Mouse (Mus musculus) liver, postnatal 0 days (tissue): ENCODE data around the gene Slc31a2. TPM values are rescaled to one million over a fixed set of nuclear protein-coding genes. Genes with fewer than 3 reads are reported as not detected.

ENCODE experiments used
- ATAC-seq: fragments of 200-750 bp; cut with Nextera tagmentation; 2 replicates; pipeline ENCODE4 v1.8.0; 2017; ENCODE audit warnings: mild to moderate bottlenecking, moderate library complexity
- DNase-seq: peaks from one replicate; pipeline ENCODE4 v3.0.0-alpha.2; 2016
- H3K27ac ChIP-seq: fragments of 300-500 bp; sonication (generic); 2 replicates; pipeline ENCODE4 v1.5.1; 2014; ENCODE audit warnings: antibody characterized with exemption, moderate library complexity, mild to moderate bottlenecking, low read depth
- H3K27me3 ChIP-seq: fragments of 300-500 bp; sonication (generic); 2 replicates; pipeline ENCODE4 v1.6.1; 2014; ENCODE audit warnings: low read length, control low read depth, mixed read lengths; ENCODE audit not compliant: insufficient read depth
- H3K36me3 ChIP-seq: fragments of 300-500 bp; sonication (generic); replicated peaks from 2 replicates; pipeline ENCODE4 v1.6.1; 2014; ENCODE audit warnings: mild to moderate bottlenecking, control low read depth, low read length, moderate library complexity, mixed read lengths; ENCODE audit not compliant: insufficient read depth
- H3K4me1 ChIP-seq: fragments of 300-500 bp; sonication (generic); 2 replicates; pipeline ENCODE4 v1.6.1; 2014; ENCODE audit warnings: antibody characterized with exemption, mild to moderate bottlenecking, control low read depth; ENCODE audit not compliant: insufficient read depth
- H3K4me2 ChIP-seq: fragments of 300-500 bp; sonication (generic); 2 replicates; pipeline ENCODE4 v1.6.1; 2014; ENCODE audit warnings: low read depth, mild to moderate bottlenecking, low read length, moderate library complexity, mixed read lengths
- H3K4me3 ChIP-seq: fragments of 300-500 bp; sonication (generic); 2 replicates; pipeline ENCODE4 v1.5.1; 2014; ENCODE audit warnings: low read depth, low read length
- H3K9ac ChIP-seq: fragments of 300-500 bp; sonication (generic); replicated peaks from 2 replicates; pipeline ENCODE4 v1.6.1; 2014; ENCODE audit warnings: mild to moderate bottlenecking, moderate library complexity
- H3K9me3 ChIP-seq: fragments of 300-500 bp; sonication (generic); 2 replicates; pipeline ENCODE4 v1.6.1; 2016; ENCODE audit warnings: mild to moderate bottlenecking, control low read depth, low read length, mixed read lengths
- CTCF ChIP-seq: sonication (generic); IDR thresholded peaks from 2 replicates; pipeline ENCODE4 v1.5.1; 2016; ENCODE audit warnings: antibody characterized with exemption, low read depth
- EP300 ChIP-seq: IDR thresholded peaks from 2 replicates; pipeline ENCODE4 v1.6.1; 2016; ENCODE audit warnings: antibody characterized with exemption, low read depth, mild to moderate bottlenecking
- WGBS: fragments of 180-500 bp; shearing (Covaris S2); extraction: QIAGEN DNeasy Blood & Tissue Kit; methylation state at CpG from one replicate; pipeline ENCODE4 v1.1.7; 2014; ENCODE audit not compliant: insufficient replicate concordance; 5-methylcytosine and 5-hydroxymethylcytosine counted together
- polyA plus RNA-seq: library from polyadenylated mRNA; unstranded; fragments of >200 nt; fragmentation: Nextera tagmentation; extraction: Ambion mirVana; gene quantifications from 2 replicates; pipeline ENCODE4 v1.2.1, GENCODE M21; 2015

Slc31a2 gene
- polyA plus RNA-seq, 1 experiment from 2014 or later = 9.2 TPM

GRCm38 (mm10) chr4:62306301-62306700 lies 43.9 kb downstream of the Slc31a2 start:
- 73% methylated on average over 1 of the region's 1 CpGs for WGBS

GRCm38 (mm10) chr4:62306840-62307239 lies 44.5 kb downstream of the Slc31a2 start:
- Histone ChIP-seq H3K9me3 (no peaks in the 10 kb centered on the region), H3K36me3 (peaks cover 74% of the 10 kb centered on the region), H3K4me1 (no peaks in the 10 kb centered on the region), H3K27ac (no peak overlapping the region), H3K27me3 (no peaks in the 10 kb centered on the region), H3K4me2 (no peak overlapping the region), H3K9ac (no peak overlapping the region), H3K4me3 (no peak overlapping the region)
- TF ChIP-seq EP300 (no peak), CTCF (no peak)
- DNase-seq = no peak
- ATAC-seq = no peak
- 91% methylated on average over 4 of the region's 4 CpGs for WGBS

More at GRCm38 (mm10) chr4:62306301-62306700, 43.9 kb downstream of the Slc31a2 start:
- H3K4me2 ChIP-seq = no peak overlapping the region
- H3K27ac ChIP-seq = no peak overlapping the region
- ATAC-seq = no peak
- no peak for TF ChIP-seq CTCF
- no peak for TF ChIP-seq EP300
- no peak overlapping the region for H3K9ac ChIP-seq
- H3K9me3 ChIP-seq = no peaks in the 10 kb centered on the region
- no peak for DNase-seq
- H3K4me3 ChIP-seq = no peak overlapping the region
- no peaks in the 10 kb centered on the region for H3K27me3 ChIP-seq
- H3K4me1 ChIP-seq = no peaks in the 10 kb centered on the region
- H3K36me3 ChIP-seq = peaks cover 74% of the 10 kb centered on the region

GRCm38 (mm10) chr4:62308406-62308805 lies 46.0 kb downstream of the Slc31a2 start:
- TF ChIP-seq CTCF (no peak), EP300 (no peak)
- Histone ChIP-seq H3K4me2 (no peak overlapping the region), H3K36me3 (peaks cover 72% of the 10 kb centered on the region)

GRCm38 (mm10) chr4:62312821-62313220 lies 50.5 kb downstream of the Slc31a2 start:
- WGBS = 86% methylated on average over 2 of the region's 2 CpGs
- Histone ChIP-seq H3K27ac (no peak overlapping the region), H3K4me3 (no peak overlapping the region), H3K36me3 (peaks cover 57% of the 10 kb centered on the region), H3K9me3 (no peaks in the 10 kb centered on the region), H3K27me3 (no peaks in the 10 kb centered on the region), H3K9ac (no peak overlapping the region), H3K4me2 (no peak overlapping the region), H3K4me1 (no peaks in the 10 kb centered on the region)
- ATAC-seq (no peak), DNase-seq (no peak)
- TF ChIP-seq CTCF = no peak
- no peak for TF ChIP-seq EP300

More at GRCm38 (mm10) chr4:62308406-62308805, 46.0 kb downstream of the Slc31a2 start:
- Histone ChIP-seq H3K9ac (no peak overlapping the region), H3K9me3 (no peaks in the 10 kb centered on the region), H3K4me3 (no peak overlapping the region), H3K4me1 (no peaks in the 10 kb centered on the region), H3K27ac (no peak overlapping the region), H3K27me3 (no peaks in the 10 kb centered on the region)
- no peak for DNase-seq
- ATAC-seq = no peak

- peak overlapping the region; percentile 32; the same call in 1 of the 2 replicates for H3K27ac ChIP-seq
- peaks cover 59% of the 10 kb centered on the region for H3K36me3 ChIP-seq
- ATAC-seq = peak; percentile 38
- no peak for DNase-seq
- no peak overlapping the region for H3K9ac ChIP-seq
- WGBS = 77% methylated on average over 9 of the region's 9 CpGs
- no peaks in the 10 kb centered on the region for H3K4me1 ChIP-seq
- H3K4me2 ChIP-seq = no peak overlapping the region
- no peaks in the 10 kb centered on the region for H3K27me3 ChIP-seq
- no peak overlapping the region for H3K4me3 ChIP-seq
- TF ChIP-seq EP300 (no peak), CTCF (no peak)
- H3K9me3 ChIP-seq = no peaks in the 10 kb centered on the region
These were observed 51.4 kb downstream of the Slc31a2 start for GRCm38 (mm10) chr4:62313641-62314211.

GRCm38 (mm10) chr4:62314516-62314915 lies 52.2 kb downstream of the Slc31a2 start:
- H3K27me3 ChIP-seq = no peaks in the 10 kb centered on the region
- WGBS = 86% methylated on average over 3 of the region's 3 CpGs
- H3K4me2 ChIP-seq = no peak overlapping the region
- no peaks in the 10 kb centered on the region for H3K4me1 ChIP-seq
- H3K27ac ChIP-seq = no peak overlapping the region
- ATAC-seq (no peak), DNase-seq (no peak)
- no peak overlapping the region for H3K4me3 ChIP-seq
- no peaks in the 10 kb centered on the region for H3K9me3 ChIP-seq
- H3K9ac ChIP-seq = no peak overlapping the region
- peaks cover 67% of the 10 kb centered on the region for H3K36me3 ChIP-seq
- TF ChIP-seq EP300 (no peak), CTCF (no peak)

- no peak overlapping the region for H3K4me2 ChIP-seq
- 73% methylated on average over 2 of the region's 2 CpGs for WGBS
- DNase-seq (no peak), ATAC-seq (peak; percentile 44; the same call in 1 of the 2 replicates)
- H3K36me3 ChIP-seq = peaks cover 78% of the 10 kb centered on the region
- H3K9ac ChIP-seq = no peak overlapping the region
- H3K4me1 ChIP-seq = no peaks in the 10 kb centered on the region
- TF ChIP-seq EP300 (no peak), CTCF (no peak)
- H3K4me3 ChIP-seq = no peak overlapping the region
- no peaks in the 10 kb centered on the region for H3K27me3 ChIP-seq
- H3K27ac ChIP-seq = no peak overlapping the region
- no peaks in the 10 kb centered on the region for H3K9me3 ChIP-seq
These were observed 54.1 kb downstream of the Slc31a2 start for GRCm38 (mm10) chr4:62316456-62316855.
